Mouse (Mus musculus): ENCODE data around the gene Arhgef18. TPM values are rescaled to one million over a fixed set of nuclear protein-coding genes. Genes with fewer than 3 reads are reported as not detected.

The Arhgef18 gene
- 11.6 and 12.1 TPM in 2 replicates for polyA plus RNA-seq (2015; fragmentation: Nextera tagmentation; extraction: Ambion mirVana)

DNA sequence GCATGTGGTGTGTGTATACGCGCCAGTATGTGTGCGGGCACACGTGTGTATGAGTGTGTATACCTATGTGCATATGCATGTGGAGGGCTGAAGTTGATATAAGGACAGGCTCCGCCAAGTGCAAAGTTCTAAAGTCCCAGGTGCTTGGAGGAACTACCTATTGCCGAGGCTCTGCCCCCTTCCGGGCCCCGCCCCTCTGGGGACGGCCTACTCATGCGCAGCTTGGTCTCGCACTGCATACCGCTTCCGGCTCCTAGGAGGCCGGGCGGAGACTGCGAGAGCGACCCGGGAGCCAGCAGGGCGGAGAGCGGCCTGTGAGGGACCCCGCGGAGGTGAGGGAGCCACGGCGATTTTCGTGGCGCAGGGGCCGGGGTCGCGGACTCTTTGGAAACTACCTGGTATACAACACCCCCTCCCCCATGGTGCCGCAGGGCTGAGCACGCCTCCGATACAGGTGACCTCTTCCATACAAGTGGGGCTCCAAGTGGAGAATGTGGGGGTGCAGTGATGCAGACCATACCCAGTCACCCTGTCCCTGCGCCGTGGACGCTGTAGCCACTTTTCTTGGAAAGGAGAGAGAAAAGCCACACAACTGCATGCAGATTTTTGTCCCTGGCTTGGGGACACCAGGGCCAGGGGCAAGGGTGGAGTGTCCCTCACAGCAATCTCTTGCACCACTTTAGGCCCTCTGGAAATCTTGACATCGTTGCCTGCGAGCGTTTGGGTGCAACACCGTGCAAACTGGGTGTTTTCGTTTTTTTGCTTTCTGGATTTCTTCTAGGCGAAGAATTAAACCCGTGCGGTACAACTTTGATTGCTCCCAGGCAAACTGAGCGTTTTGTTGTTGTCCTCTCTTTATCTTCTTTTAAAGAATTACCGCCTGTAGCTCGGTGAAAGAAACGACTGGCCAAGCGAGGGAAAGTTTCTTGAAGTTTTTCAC lies at the start of gene Arhgef18:
Arhgef18 (plus strand) TSS at position 236 of the 940 bp plus-strand sequence.
- peaks cover 17% of the 10 kb centered on the region for H3K4me1 ChIP-seq (ENCODE audit: insufficient read depth, low read length)
- H3K27me3 ChIP-seq (ENCODE audit: insufficient read depth, low read length) = no peaks in the 10 kb centered on the region
- H3K9me3 ChIP-seq (ENCODE audit: low read length) = no peaks in the 10 kb centered on the region
- WGBS = under 1% methylated on average over 48 of the region's 48 CpGs
- no peaks in the 10 kb centered on the region for H3K36me3 ChIP-seq (ENCODE audit: insufficient read depth, low read length)
- peak within 1 kb of the TSS; percentile 50 for H3K27ac ChIP-seq (ENCODE audit: low read length)
- peak within 1 kb of the TSS; percentile 80 for H3K4me3 ChIP-seq (ENCODE audit: low read length)
- peak; percentile 99 for ATAC-seq (ENCODE audit: low FRiP score, low TSS enrichment)
- H3K4me2 ChIP-seq (replicated peaks; ENCODE audit: low read depth, low read length) = peak within 1 kb of the TSS; percentile 76
- H3K9ac ChIP-seq (replicated peaks; ENCODE audit: low read length) = peak within 1 kb of the TSS; percentile 85

DNA sequence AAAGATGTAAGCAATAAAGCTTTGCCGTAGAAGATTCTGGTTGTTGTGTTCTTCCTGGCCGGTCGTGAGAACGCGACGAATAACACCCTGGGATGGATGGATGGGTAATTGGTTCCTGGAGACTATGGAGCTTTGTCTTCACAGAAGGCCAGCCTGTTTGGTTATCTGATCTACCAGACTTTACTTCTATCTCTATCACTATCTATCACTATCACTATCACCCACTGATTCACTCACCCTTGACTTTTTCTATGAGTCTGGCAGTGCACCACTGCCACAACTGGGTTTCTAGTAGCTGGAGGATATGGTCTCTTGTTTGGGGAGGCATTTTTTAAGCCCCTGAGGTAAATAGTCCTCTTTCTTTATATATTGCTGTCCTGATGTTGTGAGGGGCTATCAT lies 47.5 kb upstream of the Arhgef18 start:
- no peak for ATAC-seq (ENCODE audit: low FRiP score, low TSS enrichment)
- WGBS = 94% methylated on average over 6 of the region's 6 CpGs

DNA sequence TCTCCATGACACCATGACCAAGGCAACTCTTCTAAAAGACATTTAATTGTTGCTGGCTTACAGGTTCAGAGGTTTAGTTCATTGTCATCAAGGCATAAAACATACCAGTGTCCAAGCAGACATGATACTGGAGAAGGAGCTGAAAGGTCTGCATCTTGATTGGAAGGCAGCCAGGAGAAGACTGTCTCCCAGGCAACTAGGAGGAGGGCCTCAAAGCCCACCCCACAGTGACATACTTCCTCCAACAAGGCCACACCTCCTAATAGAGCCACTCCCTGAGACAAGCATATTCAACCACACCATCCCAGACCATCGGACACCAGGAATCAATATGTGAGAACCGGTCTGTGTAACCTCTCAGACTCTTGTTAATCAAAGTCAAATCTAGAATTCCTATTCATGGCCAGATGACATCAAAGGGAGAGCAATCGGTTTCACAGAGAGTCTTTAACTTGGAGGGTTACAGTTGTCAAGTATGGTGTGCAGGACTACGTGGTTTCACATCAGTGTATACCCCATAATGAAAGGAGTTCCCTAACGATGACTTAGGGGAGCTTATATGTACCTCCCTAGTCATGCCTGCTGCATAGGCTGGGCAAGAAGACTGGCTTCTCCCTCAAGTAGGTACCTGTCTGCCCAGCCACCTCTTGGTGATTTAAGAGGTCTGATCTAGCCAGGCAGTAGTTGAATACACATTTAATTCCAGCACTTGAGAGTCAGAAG lies 46.0 kb upstream of the Arhgef18 start:
- whole genome bisulfite sequencing = 84% methylated on average over 5 of the region's 5 CpGs
- no peaks in the 10 kb centered on the region for H3K27me3 ChIP-seq (ENCODE audit: insufficient read depth, low read length)
- no peak overlapping the region for H3K4me2 ChIP-seq (replicated peaks; ENCODE audit: low read depth, low read length)
- H3K9me3 ChIP-seq (ENCODE audit: low read length) = no peaks in the 10 kb centered on the region
- peaks cover 8% of the 10 kb centered on the region; the same call in 1 of the 2 replicates for H3K4me1 ChIP-seq (ENCODE audit: insufficient read depth, low read length)
- H3K36me3 ChIP-seq (ENCODE audit: insufficient read depth, low read length) = no peaks in the 10 kb centered on the region
- H3K9ac ChIP-seq (replicated peaks; ENCODE audit: low read length) = no peak overlapping the region
- H3K27ac ChIP-seq (ENCODE audit: low read length) = no peak overlapping the region
- no peak for ATAC-seq (ENCODE audit: low FRiP score, low TSS enrichment)
- H3K4me3 ChIP-seq (ENCODE audit: low read length) = no peak overlapping the region

More for the DNA sequence above, 47.5 kb upstream of the Arhgef18 start:
- H3K9ac ChIP-seq (replicated peaks; ENCODE audit: low read length) = no peak overlapping the region
- H3K4me2 ChIP-seq (replicated peaks; ENCODE audit: low read depth, low read length) = no peak overlapping the region
- no peaks in the 10 kb centered on the region for H3K27me3 ChIP-seq (ENCODE audit: insufficient read depth, low read length)
- no peaks in the 10 kb centered on the region for H3K36me3 ChIP-seq (ENCODE audit: insufficient read depth, low read length)
- H3K4me3 ChIP-seq (ENCODE audit: low read length) = no peak overlapping the region
- no peak overlapping the region for H3K27ac ChIP-seq (ENCODE audit: low read length)
- H3K9me3 ChIP-seq (ENCODE audit: low read length) = no peaks in the 10 kb centered on the region
- no peaks in the 10 kb centered on the region for H3K4me1 ChIP-seq (ENCODE audit: insufficient read depth, low read length)

DNA sequence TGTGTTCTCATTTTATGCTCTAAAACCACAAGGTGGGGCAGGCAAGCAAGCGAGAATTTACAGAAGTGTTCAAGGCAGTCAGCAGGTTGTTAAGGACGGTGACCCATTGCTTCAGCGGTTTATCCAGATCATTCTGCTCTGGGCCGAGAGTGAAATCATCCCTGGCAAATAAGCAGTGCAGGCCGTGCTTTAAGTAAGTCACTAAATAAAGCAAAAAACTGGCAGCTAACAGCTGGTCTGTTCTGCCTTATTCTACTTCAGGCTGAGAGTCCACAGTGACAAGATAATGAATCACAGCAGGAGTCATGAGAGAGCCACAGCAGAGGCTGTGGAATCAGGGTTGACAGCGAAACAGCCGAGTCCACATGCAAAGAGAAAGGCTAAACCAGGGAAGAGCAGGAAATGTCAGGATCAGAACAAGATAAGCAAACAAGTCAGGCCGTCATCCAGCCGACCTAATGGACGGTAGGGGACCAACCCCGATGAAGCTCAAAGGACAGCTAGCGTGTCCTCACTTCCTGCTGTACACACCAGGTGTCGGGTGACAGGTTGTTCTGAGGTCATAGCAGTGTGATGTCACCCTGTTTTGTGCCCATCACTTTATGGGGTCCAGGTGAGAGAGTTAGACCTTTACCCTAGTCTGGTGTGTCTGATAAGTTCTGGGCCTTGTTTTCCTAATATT lies 44.5 kb upstream of the Arhgef18 start:
- Histone ChIP-seq H3K9me3 (ENCODE audit: low read length) (no peaks in the 10 kb centered on the region), H3K4me2 (replicated peaks; ENCODE audit: low read depth, low read length) (no peak overlapping the region), H3K4me1 (ENCODE audit: insufficient read depth, low read length) (peaks cover 8% of the 10 kb centered on the region; the same call in 1 of the 2 replicates), H3K9ac (replicated peaks; ENCODE audit: low read length) (no peak overlapping the region), H3K27me3 (ENCODE audit: insufficient read depth, low read length) (no peaks in the 10 kb centered on the region), H3K36me3 (ENCODE audit: insufficient read depth, low read length) (no peaks in the 10 kb centered on the region), H3K4me3 (ENCODE audit: low read length) (no peak overlapping the region), H3K27ac (ENCODE audit: low read length) (no peak overlapping the region)
- 19% methylated on average over 13 of the region's 13 CpGs for WGBS
- peak; percentile 33; the same call in 1 of the 2 replicates for ATAC-seq (ENCODE audit: low FRiP score, low TSS enrichment)

DNA sequence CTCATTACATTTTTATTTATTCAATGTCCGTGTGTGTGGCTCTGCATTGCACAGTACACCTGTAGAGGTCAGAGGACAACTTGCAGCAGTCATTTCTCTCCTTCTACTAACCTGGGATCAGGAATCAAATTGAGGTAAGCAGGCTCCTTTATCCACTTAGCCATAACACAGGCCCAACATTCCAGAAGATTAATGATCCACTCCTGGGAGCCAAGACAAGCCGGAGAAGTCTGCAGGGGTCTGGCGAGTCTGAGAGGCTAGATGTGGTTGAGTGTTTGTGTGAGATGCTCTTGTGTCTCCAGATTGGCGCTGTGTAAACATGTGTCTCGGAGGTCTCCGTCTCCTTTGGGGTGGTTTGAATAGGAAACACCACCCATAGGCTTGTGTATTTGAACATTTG lies 42.1 kb upstream of the Arhgef18 start:
- ATAC-seq (ENCODE audit: low FRiP score, low TSS enrichment) = peak; percentile 77
- Histone ChIP-seq H3K4me2 (replicated peaks; ENCODE audit: low read depth, low read length) (no peak overlapping the region), H3K36me3 (ENCODE audit: insufficient read depth, low read length) (no peaks in the 10 kb centered on the region), H3K4me3 (ENCODE audit: low read length) (no peak overlapping the region), H3K4me1 (ENCODE audit: insufficient read depth, low read length) (peaks cover 8% of the 10 kb centered on the region; the same call in 1 of the 2 replicates), H3K27ac (ENCODE audit: low read length) (no peak overlapping the region), H3K9me3 (ENCODE audit: low read length) (no peaks in the 10 kb centered on the region), H3K27me3 (ENCODE audit: insufficient read depth, low read length) (no peaks in the 10 kb centered on the region), H3K9ac (replicated peaks; ENCODE audit: low read length) (no peak overlapping the region)
- 26% methylated on average over 6 of the region's 6 CpGs for WGBS

DNA sequence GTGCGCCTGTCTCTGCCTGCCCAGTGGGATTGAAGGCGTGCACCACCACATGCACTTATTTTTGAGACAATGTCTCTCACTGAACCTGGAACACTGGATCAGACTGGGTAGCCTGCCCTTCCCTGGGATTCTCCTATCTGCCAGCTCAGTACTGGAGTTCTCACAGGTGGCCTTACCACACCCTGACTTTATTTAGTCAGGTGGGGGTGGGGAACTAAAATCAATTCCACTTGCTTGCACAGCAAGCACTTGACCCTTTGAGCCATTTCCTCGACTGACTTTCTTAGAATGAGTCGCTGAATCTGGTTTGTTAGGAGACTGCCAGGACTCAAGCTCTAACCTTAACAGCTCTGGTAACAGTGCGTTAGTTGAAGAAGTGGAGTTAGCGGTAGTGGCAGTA lies 40.1 kb upstream of the Arhgef18 start:
- ATAC-seq (ENCODE audit: low FRiP score, low TSS enrichment) = no peak

DNA sequence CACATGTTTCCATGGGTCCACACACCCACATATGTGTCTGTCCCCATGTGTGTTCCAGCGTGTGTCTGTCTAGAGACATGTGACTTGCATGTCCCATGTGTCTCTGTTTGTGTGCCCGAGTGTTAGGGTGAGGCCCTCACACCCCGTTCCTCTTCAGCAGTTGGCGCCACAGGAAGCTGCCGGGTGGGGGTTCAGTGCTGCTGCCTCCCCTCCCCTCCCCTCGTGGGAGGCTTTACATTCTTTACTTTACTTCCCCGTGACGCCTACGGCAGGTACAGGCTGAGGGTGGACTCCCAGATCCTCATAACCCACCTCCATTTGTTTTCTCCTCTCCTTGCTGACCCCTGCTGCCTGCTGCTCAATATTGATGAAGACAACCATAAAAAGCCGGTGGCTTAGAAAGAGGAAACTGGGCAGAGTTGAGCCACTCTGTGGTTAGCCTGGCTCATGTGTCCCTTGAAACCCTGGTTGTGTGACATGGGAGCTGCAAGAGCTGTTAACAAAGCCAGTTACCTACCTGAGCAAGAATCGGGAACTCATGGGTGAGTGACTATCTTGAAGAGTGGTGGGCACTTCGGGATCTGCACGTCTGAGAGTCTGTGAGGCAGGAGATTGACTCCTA lies 39.5 kb upstream of the Arhgef18 start, which contains the start of gene A430078G23Rik:
A430078G23Rik (plus strand) TSS at position 227 of the 622 bp plus-strand sequence.
- Histone ChIP-seq H3K27ac (ENCODE audit: low read length) (no peak within 1 kb of the TSS), H3K4me1 (ENCODE audit: insufficient read depth, low read length) (peaks cover 8% of the 10 kb centered on the region; the same call in 1 of the 2 replicates), H3K9ac (replicated peaks; ENCODE audit: low read length) (no peak within 1 kb of the TSS), H3K4me2 (replicated peaks; ENCODE audit: low read depth, low read length) (no peak within 1 kb of the TSS), H3K36me3 (ENCODE audit: insufficient read depth, low read length) (no peaks in the 10 kb centered on the region), H3K9me3 (ENCODE audit: low read length) (no peaks in the 10 kb centered on the region), H3K4me3 (ENCODE audit: low read length) (no peak within 1 kb of the TSS), H3K27me3 (ENCODE audit: insufficient read depth, low read length) (no peaks in the 10 kb centered on the region)
- 63% methylated on average over 13 of the region's 13 CpGs for WGBS
- ATAC-seq (ENCODE audit: low FRiP score, low TSS enrichment) = no peak

More for the DNA sequence above, 40.1 kb upstream of the Arhgef18 start:
- WGBS = 78% methylated on average over 6 of the region's 6 CpGs
- H3K4me2 ChIP-seq (replicated peaks; ENCODE audit: low read depth, low read length) = no peak overlapping the region
- no peak overlapping the region for H3K9ac ChIP-seq (replicated peaks; ENCODE audit: low read length)
- no peak overlapping the region for H3K4me3 ChIP-seq (ENCODE audit: low read length)
- H3K36me3 ChIP-seq (ENCODE audit: insufficient read depth, low read length) = no peaks in the 10 kb centered on the region
- H3K27ac ChIP-seq (ENCODE audit: low read length) = no peak overlapping the region
- H3K9me3 ChIP-seq (ENCODE audit: low read length) = no peaks in the 10 kb centered on the region
- H3K4me1 ChIP-seq (ENCODE audit: insufficient read depth, low read length) = peaks cover 8% of the 10 kb centered on the region; the same call in 1 of the 2 replicates
- no peaks in the 10 kb centered on the region for H3K27me3 ChIP-seq (ENCODE audit: insufficient read depth, low read length)

DNA sequence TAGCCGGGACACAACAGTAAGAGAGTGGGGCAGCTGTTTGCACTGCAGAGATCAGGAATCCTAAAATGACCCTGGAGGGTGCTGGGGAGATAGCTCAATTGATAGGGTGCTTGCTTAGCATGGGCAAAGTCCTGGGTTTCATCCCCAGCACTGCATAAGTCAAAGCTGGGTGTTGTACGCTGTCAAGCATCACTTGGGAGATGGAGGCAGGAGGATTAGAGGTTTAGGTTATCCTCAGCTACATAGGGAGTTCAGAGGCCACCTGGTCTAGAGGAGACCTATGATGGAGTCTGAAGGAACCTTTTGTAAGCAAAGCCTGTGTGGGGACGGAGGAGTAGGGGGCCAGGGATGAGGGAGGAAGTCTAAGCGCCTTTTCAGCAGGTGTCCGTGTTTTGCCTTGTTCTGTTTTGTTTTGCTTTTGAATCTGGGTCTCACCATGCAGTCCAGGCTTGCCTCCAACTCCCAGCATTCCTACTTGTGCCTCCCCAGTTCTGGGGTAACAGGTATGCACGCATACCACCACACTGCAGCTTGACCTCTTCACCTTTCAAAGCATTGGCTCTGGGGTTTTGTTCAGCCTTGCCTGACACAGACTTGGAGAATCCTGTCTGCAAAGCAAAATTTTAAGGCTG lies 38.9 kb upstream of the Arhgef18 start:
- 62% methylated on average over 6 of the region's 6 CpGs for WGBS
- Histone ChIP-seq H3K9me3 (ENCODE audit: low read length) (no peaks in the 10 kb centered on the region), H3K9ac (replicated peaks; ENCODE audit: low read length) (no peak overlapping the region), H3K27ac (ENCODE audit: low read length) (no peak overlapping the region), H3K4me1 (ENCODE audit: insufficient read depth, low read length) (peaks cover 8% of the 10 kb centered on the region; the same call in 1 of the 2 replicates), H3K36me3 (ENCODE audit: insufficient read depth, low read length) (no peaks in the 10 kb centered on the region), H3K27me3 (ENCODE audit: insufficient read depth, low read length) (no peaks in the 10 kb centered on the region), H3K4me3 (ENCODE audit: low read length) (no peak overlapping the region), H3K4me2 (replicated peaks; ENCODE audit: low read depth, low read length) (no peak overlapping the region)
- no peak for ATAC-seq (ENCODE audit: low FRiP score, low TSS enrichment)

DNA sequence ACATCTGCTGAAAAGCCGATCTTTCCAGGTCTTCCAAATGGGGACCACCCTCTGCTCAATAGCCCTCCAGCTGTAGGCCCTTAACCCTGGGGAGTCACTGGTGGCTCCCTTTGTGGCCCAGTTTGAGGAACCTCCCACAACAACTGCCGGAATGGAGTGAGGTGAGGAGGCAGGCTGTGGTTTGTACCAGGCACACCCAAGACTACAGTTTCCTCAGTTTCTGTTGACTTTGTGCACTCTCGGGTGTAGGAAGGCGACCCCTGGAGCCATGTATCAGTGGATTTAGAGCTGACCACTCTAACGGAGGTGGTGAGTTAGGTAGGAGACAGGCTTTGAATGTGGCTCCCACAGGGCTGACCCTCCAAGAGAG lies 38.4 kb upstream of the Arhgef18 start:
- Histone ChIP-seq H3K4me2 (replicated peaks; ENCODE audit: low read depth, low read length) (no peak overlapping the region), H3K27ac (ENCODE audit: low read length) (no peak overlapping the region), H3K9me3 (ENCODE audit: low read length) (no peaks in the 10 kb centered on the region), H3K4me1 (ENCODE audit: insufficient read depth, low read length) (peaks cover 8% of the 10 kb centered on the region; the same call in 1 of the 2 replicates), H3K36me3 (ENCODE audit: insufficient read depth, low read length) (no peaks in the 10 kb centered on the region), H3K27me3 (ENCODE audit: insufficient read depth, low read length) (no peaks in the 10 kb centered on the region), H3K4me3 (ENCODE audit: low read length) (no peak overlapping the region), H3K9ac (replicated peaks; ENCODE audit: low read length) (no peak overlapping the region)
- no peak for ATAC-seq (ENCODE audit: low FRiP score, low TSS enrichment)
- WGBS = 71% methylated on average over 5 of the region's 5 CpGs
